Mouse (Mus musculus) ES-CJ7 (cell line): ENCODE results near the gene Olfr1204.

Source experiments
- DNase-seq: peaks from one replicate; pipeline ENCODE4 v3.0.0; 2011; ENCODE audit warnings: low read depth, low spot score

Gene Olfr1204

GRCm38 (mm10) chr2:88848992-88849391, at the start of gene Olfr1204:
Gene Olfr1204 (plus strand): TSS chr2:88849292.
- DNase-seq: no peak

GRCm38 (mm10) chr2:88814196-88814595, 34.9 kb upstream of the Olfr1204 start, which contains the start of gene Olfr1202:
Gene Olfr1202 (plus strand): TSS chr2:88814496.
- no peak for DNase-seq

GRCm38 (mm10) chr2:88829437-88829836, 19.7 kb upstream of the Olfr1204 start, which contains the start of gene Olfr1205:
Gene Olfr1205 (plus strand): TSS chr2:88829737.
- no peak for DNase-seq

GRCm38 (mm10) chr2:88838477-88838876, 10.6 kb upstream of the Olfr1204 start:
- DNase-seq: no peak

- DNase-seq: no peak
These were observed 13.8 kb downstream of the Olfr1204 start, which contains the start of gene Olfr1206 for GRCm38 (mm10) chr2:88862931-88863330. Gene Olfr1206 (plus strand): TSS chr2:88863231.

- DNase-seq: no peak
These were observed 53.1 kb downstream of the Olfr1204 start, which contains the start of gene Olfr1208 for GRCm38 (mm10) chr2:88902211-88902610. Gene Olfr1208 (minus strand): TSS chr2:88902311.
